In the genomic region with DNA sequence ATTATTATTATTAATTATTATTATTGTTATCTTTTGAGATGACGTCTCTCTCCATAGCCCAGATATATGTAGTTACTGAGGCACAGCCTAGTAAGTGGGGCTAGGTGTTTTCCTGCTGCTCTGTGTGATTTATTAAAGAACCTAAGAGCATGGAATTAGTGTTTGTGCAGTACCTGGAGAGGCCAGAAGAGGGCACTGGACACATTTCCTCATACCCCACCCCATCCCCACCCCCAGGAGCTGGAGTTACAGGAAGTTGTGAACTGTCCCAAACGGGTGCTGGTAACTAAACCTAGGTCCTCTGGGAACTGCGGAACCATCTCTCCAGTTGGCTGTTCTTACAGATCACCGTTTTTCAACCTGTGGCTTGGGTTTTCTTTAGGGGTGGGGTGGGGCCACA, we compare ENCODE assay signal across 9 mouse cellular contexts.
DNase-seq lines count a peak whose midpoint lies in the region; ATAC-seq and TF ChIP-seq lines count a peak whose summit lies in the region.
"Had no signal": no experiment of that assay in that cellular context is flagged by ENCODE, and none has a peak within 500 bp of the region (broad histone marks: within the 10 kb centered on the region; RNA-seq: fewer than 3 reads in every experiment).

No protein-coding gene starts in this region.

- TF ChIP-seq POLR2A in testis, adult 2 months (IDR thresholded peaks at IDR 0.05; ENCODE audit: control insufficient read depth, low read depth, low read length), result no peak

- H3K27me3 ChIP-seq in testis, adult 2 months (ENCODE audit: control insufficient read depth, insufficient read depth, low read length), result no peaks in the 10 kb centered on the region

- peaks cover 13% of the 10 kb centered on the region for H3K4me1 ChIP-seq in testis, adult 2 months (ENCODE audit: control insufficient read depth, insufficient read depth, low read length)

- TF ChIP-seq CTCF in gastrocnemius, adult 2 months (IDR thresholded peaks at IDR 0.05), result peak; percentile 46
- peak; percentile 25; the same call in 1 of the 2 replicates for TF ChIP-seq CTCF in testis, adult 2 months (IDR thresholded peaks at IDR 0.05; ENCODE audit: control insufficient read depth, insufficient read depth, insufficient replicate concordance, low read depth, low read length)

- intact Hi-C loops in gastrocnemius, adult 2 months (cut with DNase I), result no loop called here

- ATAC-seq in inflammation-experienced regulatory T-cells, adult 6 months, result no peak

- no peaks in the 10 kb centered on the region for H3K36me3 ChIP-seq in testis, adult 2 months (ENCODE audit: control insufficient read depth, insufficient read depth, low read length)
- H3K36me3 ChIP-seq: midbrain, embryonic 12.5 days had no signal

- DNase-seq in gastrocnemius, adult 2 months, result no peak
- DNase-seq in gastrocnemius, adult 18-20 months (ENCODE audit: low spot score), result no peak
- DNase-seq in testis, postnatal 14 days (ENCODE audit: low spot score), result no peak
- DNase-seq in kidney, postnatal 4 days, result peak; percentile 39 to 49
- no peak for DNase-seq in ovary, postnatal 36 days (ENCODE audit: low spot score)
- DNase-seq in heart, adult 18-20 months, result no peak

- H3K27ac ChIP-seq in gastrocnemius, adult 2 months, result no peak overlapping the region
- H3K27ac ChIP-seq in testis, adult 2 months (ENCODE audit: control insufficient read depth, insufficient read depth, low read depth, low read length), result no peak overlapping the region
- H3K27ac ChIP-seq: midbrain, embryonic 12.5 days had no signal

- H3K4me3 ChIP-seq in gastrocnemius, adult 2 months, result no peak overlapping the region
- no peak overlapping the region for H3K4me3 ChIP-seq in testis, adult 2 months (ENCODE audit: control insufficient read depth, low read depth, low read length)
- H3K4me3 ChIP-seq: midbrain, embryonic 12.5 days had no signal

Comparison
In these comparisons a context has a peak if more than half of its experiments do, and no peak if none do; other contexts are left out.
1. DNase-seq: peak in kidney, postnatal 4 days (2 of 2); none in gastrocnemius, adult 2 months (single experiment), gastrocnemius, adult 18-20 months (single experiment), testis, postnatal 14 days (single experiment), ovary, postnatal 36 days (single experiment) and heart, adult 18-20 months (0 of 2).